Mouse (Mus musculus): ENCODE measurements around the gene Nudt17. TPM values are rescaled to one million over a fixed set of nuclear protein-coding genes. Genes with fewer than 3 reads are reported as not detected.
A peak's percentile ranks its signal among the peaks of the same experiment; 100 is the strongest.

Gene Nudt17
- polyA plus RNA-seq, 1 experiment from 2014 or later, result 0.81 TPM

DNA sequence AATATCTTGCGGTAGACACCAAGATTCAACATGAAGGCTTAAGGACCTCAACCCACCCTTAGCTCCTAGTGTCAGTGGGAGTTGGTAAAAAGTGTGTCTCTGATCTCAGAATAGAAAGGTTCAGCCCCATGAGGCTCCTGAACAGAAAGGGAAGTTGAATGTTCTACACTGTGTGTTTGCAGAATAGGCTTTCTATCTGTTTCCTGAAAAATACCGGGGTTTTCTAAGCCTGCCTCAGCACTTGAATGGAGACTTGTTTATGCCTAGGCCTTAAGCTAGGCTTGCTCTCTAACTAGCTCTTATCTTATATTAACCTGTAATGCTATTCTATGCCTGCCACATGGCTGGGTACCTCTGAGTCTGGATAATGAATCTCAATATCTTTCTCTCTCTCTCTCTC is 47.5 kb downstream of the Nudt17 start:
- no peaks in the 10 kb centered on the region for H3K36me3 ChIP-seq (ENCODE audit: control insufficient read depth, insufficient read depth)
- no peak for ATAC-seq (ENCODE audit: low read depth)
- no peak overlapping the region for H3K9ac ChIP-seq (ENCODE audit: low read depth, low read length)

More for the DNA sequence above, 47.5 kb downstream of the Nudt17 start:
- 56% methylated on average over 2 of the region's 2 CpGs for WGBS (ENCODE audit: insufficient replicate concordance)
- Histone ChIP-seq H3K4me3 (ENCODE audit: low read depth, low read length) (no peak overlapping the region), H3K4me2 (ENCODE audit: low read depth, low read length) (no peak overlapping the region), H3K27me3 (ENCODE audit: control insufficient read depth, insufficient read depth, low read depth, low read length) (no peaks in the 10 kb centered on the region), H3K4me1 (ENCODE audit: control insufficient read depth, low read depth, low read length) (peaks cover 7% of the 10 kb centered on the region), H3K9me3 (replicated peaks; ENCODE audit: control insufficient read depth, low read length) (no peaks in the 10 kb centered on the region), H3K27ac (ENCODE audit: low read length) (0 out of 2 replicates have a peak overlapping the region, but pooled peaks have one; percentile 16)

Other genes with a start within 250 kb of the Nudt17 start
- 9.2 and 12.0 TPM in 2 replicates for gene Hfe2, start 183.4 kb downstream of the Nudt17 start, polyA plus RNA-seq (2015; fragmentation: Nextera tagmentation; extraction: Ambion mirVana)
- 49.3 and 51.2 TPM in 2 replicates for gene Txnip, start 150.6 kb downstream of the Nudt17 start, polyA plus RNA-seq (2015; fragmentation: Nextera tagmentation; extraction: Ambion mirVana)
- gene Gm16253, start 131.6 kb downstream of the Nudt17 start, polyA plus RNA-seq (2015; fragmentation: Nextera tagmentation; extraction: Ambion mirVana), result 0.48 and 0.55 TPM in 2 replicates
- gene Polr3gl, start 114.4 kb downstream of the Nudt17 start, polyA plus RNA-seq (2015; fragmentation: Nextera tagmentation; extraction: Ambion mirVana), result 10.8 and 12.2 TPM in 2 replicates
- 0.09 and 0.15 TPM in 2 replicates for gene Ankrd34a, start 111.9 kb downstream of the Nudt17 start, polyA plus RNA-seq (2015; fragmentation: Nextera tagmentation; extraction: Ambion mirVana)
- gene Lix1l, start 107.4 kb downstream of the Nudt17 start, polyA plus RNA-seq (2015; fragmentation: Nextera tagmentation; extraction: Ambion mirVana), result 0.49 and 0.68 TPM in 2 replicates
- 48.1 and 48.4 TPM in 2 replicates for gene Rbm8a, start 78.6 kb downstream of the Nudt17 start, polyA plus RNA-seq (2015; fragmentation: Nextera tagmentation; extraction: Ambion mirVana)
- gene Pex11b, start 73.2 kb downstream of the Nudt17 start, polyA plus RNA-seq (2015; fragmentation: Nextera tagmentation; extraction: Ambion mirVana), result 14.5 and 15.3 TPM in 2 replicates
- gene Gm42957, start 73.1 kb downstream of the Nudt17 start, polyA plus RNA-seq (2015; fragmentation: Nextera tagmentation; extraction: Ambion mirVana), result 0.02 TPM in 1 of 2 replicates, not detected in the other
- gene Itga10, start 63.0 kb downstream of the Nudt17 start, polyA plus RNA-seq (2015; fragmentation: Nextera tagmentation; extraction: Ambion mirVana), result 0.17 and 0.18 TPM in 2 replicates
- gene Ankrd35, start 38.4 kb downstream of the Nudt17 start, polyA plus RNA-seq (2015; fragmentation: Nextera tagmentation; extraction: Ambion mirVana), result 0.22 and 0.28 TPM in 2 replicates
- gene Pias3, start 12.2 kb downstream of the Nudt17 start, polyA plus RNA-seq (2015; fragmentation: Nextera tagmentation; extraction: Ambion mirVana), result 5.7 and 7.2 TPM in 2 replicates
- 19.4 and 19.5 TPM in 2 replicates for gene Polr3c, start 19.1 kb upstream of the Nudt17 start, polyA plus RNA-seq (2015; fragmentation: Nextera tagmentation; extraction: Ambion mirVana)
- gene Rnf115, start 19.1 kb upstream of the Nudt17 start, polyA plus RNA-seq (2015; fragmentation: Nextera tagmentation; extraction: Ambion mirVana), result 24.9 and 28.5 TPM in 2 replicates
- 30.3 and 33.5 TPM in 2 replicates for gene Pdzk1, start 120.7 kb upstream of the Nudt17 start, polyA plus RNA-seq (2015; fragmentation: Nextera tagmentation; extraction: Ambion mirVana)
- gene Cd160, start 120.8 kb upstream of the Nudt17 start, polyA plus RNA-seq (2015; fragmentation: Nextera tagmentation; extraction: Ambion mirVana), result 0.22 and 0.27 TPM in 2 replicates
- 2.9 and 3.0 TPM in 2 replicates for gene Gja5, start 196.1 kb upstream of the Nudt17 start, polyA plus RNA-seq (2015; fragmentation: Nextera tagmentation; extraction: Ambion mirVana)
- 19.1 and 22.7 TPM in 2 replicates for gene Gpr89, start 196.8 kb upstream of the Nudt17 start, polyA plus RNA-seq (2015; fragmentation: Nextera tagmentation; extraction: Ambion mirVana)
- gene Gja8, start 217.5 kb upstream of the Nudt17 start, polyA plus RNA-seq (2015; fragmentation: Nextera tagmentation; extraction: Ambion mirVana), result not detected in 2 replicates